Mouse (Mus musculus) yolk sac, embryonic 10.5 days (tissue): ENCODE results near the gene Hsf3.
A peak's percentile ranks its signal among the peaks of the same experiment; 100 is the strongest.
"Not testable (repeated sequence)": the region's sequence is repeated elsewhere in the genome, so short reads cannot be mapped to it uniquely, and the experiment has no call there.

Source experiments
- DNase-seq: peaks from one replicate; pipeline ENCODE4 v3.0.0-alpha.2; 2017; ENCODE audit warnings: low spot score

The Hsf3 gene

GRCm38 (mm10) chrX:96456201-96456963 lies at the start of gene Hsf3:
TSS of gene Hsf3 (minus strand) at chrX:96456294.
- DNase-seq, result peak; percentile 9

GRCm38 (mm10) chrX:96501580-96501979 lies 45.5 kb upstream of the Hsf3 start:
- no peak for DNase-seq

- peak; percentile 10 for DNase-seq
These were observed 945 bp downstream of the Hsf3 start, which contains the start of gene Heph for GRCm38 (mm10) chrX:96455149-96455548. TSS of gene Heph (plus strand) at chrX:96455359.

- no peak for DNase-seq
These were observed 36.7 kb downstream of the Hsf3 start for GRCm38 (mm10) chrX:96419383-96419782.

GRCm38 (mm10) chrX:96417733-96418132 lies 38.4 kb downstream of the Hsf3 start:
- peak; percentile 6 for DNase-seq

- no peak for DNase-seq
These were observed 39.1 kb downstream of the Hsf3 start for GRCm38 (mm10) chrX:96416970-96417369.

GRCm38 (mm10) chrX:96415351-96415750 lies 40.7 kb downstream of the Hsf3 start:
- not testable (repeated sequence) for DNase-seq

- DNase-seq, result no peak
These were observed 117.0 kb downstream of the Hsf3 start for GRCm38 (mm10) chrX:96339108-96339507.

GRCm38 (mm10) chrX:96329764-96330163 lies 126.3 kb downstream of the Hsf3 start:
- DNase-seq, result no peak

GRCm38 (mm10) chrX:96293338-96293737 lies 162.8 kb downstream of the Hsf3 start, which contains the start of gene Vsig4:
TSS of gene Vsig4 (minus strand) at chrX:96293438.
- no peak for DNase-seq

- DNase-seq, result no peak
These were observed 199.6 kb downstream of the Hsf3 start for GRCm38 (mm10) chrX:96256509-96256908.
